Comparison of ENCODE assay signal across 8 mouse cellular contexts in genomic region chr9:107279378-107280321, GRCm38 (mm10). TPM values are rescaled to one million over a fixed set of nuclear protein-coding genes. Genes with fewer than 3 reads are reported as not detected.
DNase-seq lines count a peak whose midpoint lies in the region; ATAC-seq lines count a peak whose summit lies in the region.

No protein-coding gene starts in this region.

- no peak for ATAC-seq in heart, embryonic 13.5 days (ENCODE audit: extremely low read depth, insufficient number of reproducible peaks, low FRiP score, low TSS enrichment)
- ATAC-seq in midbrain, embryonic 13.5 days: 0 out of 2 replicates have a peak, but pooled peaks have one; percentile 45

- H3K9ac ChIP-seq in heart, embryonic 13.5 days: peak overlapping the region; percentile 63
- 0 out of 2 replicates have a peak overlapping the region, but pooled peaks have one; percentile 11 for H3K9ac ChIP-seq in midbrain, embryonic 13.5 days (replicated peaks)

- peak overlapping the region; percentile 27 for H3K4me3 ChIP-seq in heart, embryonic 13.5 days
- H3K4me3 ChIP-seq in midbrain, embryonic 13.5 days (replicated peaks): no peak overlapping the region

- 27% methylated on average over 16 of the region's 16 CpGs for WGBS in heart, embryonic 13.5 days
- WGBS in midbrain, embryonic 13.5 days: 24% methylated on average over 16 of the region's 16 CpGs

- H3K36me3 ChIP-seq in heart, embryonic 13.5 days: no peaks in the 10 kb centered on the region
- no peaks in the 10 kb centered on the region for H3K36me3 ChIP-seq in midbrain, embryonic 13.5 days

- H3K27ac ChIP-seq in heart, embryonic 13.5 days (replicated peaks): peak overlapping the region; percentile 5; the same call in 1 of the 2 replicates
- H3K27ac ChIP-seq in midbrain, embryonic 13.5 days: no peak overlapping the region; the same call in 1 of the 2 replicates

- peak overlapping the region; percentile 56 for H3K4me2 ChIP-seq in heart, embryonic 13.5 days
- H3K4me2 ChIP-seq in midbrain, embryonic 13.5 days (replicated peaks): peak overlapping the region; percentile 15; the same call in 1 of the 2 replicates

- peak; percentile 81 for DNase-seq in 416B (ENCODE audit: low read depth)
- DNase-seq in NIH3T3 (ENCODE audit: low read depth): peak; percentile 59
- DNase-seq in kidney, postnatal 4 days: peak; percentile 62 to 77
- DNase-seq in frontal cortex, postnatal 25 days (ENCODE audit: low spot score in 2 of 2): no peak
- DNase-seq in right cerebral cortex, adult 18-20 months: no peak
- no peak for DNase-seq in adrenal gland, adult 2 months

- H3K9me3 ChIP-seq in heart, embryonic 13.5 days: no peaks in the 10 kb centered on the region
- H3K9me3 ChIP-seq in midbrain, embryonic 13.5 days: no peaks in the 10 kb centered on the region

- H3K4me1 ChIP-seq in heart, embryonic 13.5 days: peaks cover 26% of the 10 kb centered on the region
- peaks cover 25% of the 10 kb centered on the region for H3K4me1 ChIP-seq in midbrain, embryonic 13.5 days (replicated peaks)

- 0 out of 2 replicates have a peak, but pooled peaks cover 4% of the 10 kb centered on the region for H3K27me3 ChIP-seq in heart, embryonic 13.5 days (replicated peaks)
- H3K27me3 ChIP-seq in midbrain, embryonic 13.5 days: no peaks in the 10 kb centered on the region

RNA-seq across cellular contexts. Expression of gene Mapkapk3, which starts 10.0 kb away (rescaled TPM):
- 5.1 and 7.0 TPM in 2 replicates for polyA plus RNA-seq in heart, embryonic 13.5 days (2015; fragmentation: Nextera tagmentation; extraction: Ambion mirVana)
- 1.7 and 1.9 TPM in 2 replicates for polyA plus RNA-seq in midbrain, embryonic 13.5 days (2015; fragmentation: Nextera tagmentation; extraction: Ambion mirVana)
- total RNA-seq in adrenal gland, adult 2 months (2021): 10 to 100 TPM; 27.9 to 69.9 TPM
- polyA plus RNA-seq in adrenal gland, adult 2 months (2012; rRNA removed): 30.9 and 41.7 TPM in 2 replicates

RNA-seq across cellular contexts. Expression of gene Cish, which starts 16.2 kb away (rescaled TPM):
- polyA plus RNA-seq in heart, embryonic 13.5 days (2015; fragmentation: Nextera tagmentation; extraction: Ambion mirVana): 17.2 and 18.7 TPM in 2 replicates
- polyA plus RNA-seq in midbrain, embryonic 13.5 days (2015; fragmentation: Nextera tagmentation; extraction: Ambion mirVana): 6.3 and 6.6 TPM in 2 replicates
- total RNA-seq in adrenal gland, adult 2 months (2021): 10 to 100 TPM; 13.9 to 18.6 TPM
- polyA plus RNA-seq in adrenal gland, adult 2 months (2012; rRNA removed): 33.3 and 34.8 TPM in 2 replicates

RNA-seq across cellular contexts. Expression of gene Dock3, which starts 47.9 kb away (rescaled TPM):
- polyA plus RNA-seq in heart, embryonic 13.5 days (2015; fragmentation: Nextera tagmentation; extraction: Ambion mirVana): 0.29 and 0.61 TPM in 2 replicates
- 14.0 and 20.2 TPM in 2 replicates for polyA plus RNA-seq in midbrain, embryonic 13.5 days (2015; fragmentation: Nextera tagmentation; extraction: Ambion mirVana)
- 1 to 10 TPM; 3.3 to 4.2 TPM for total RNA-seq in adrenal gland, adult 2 months (2021)
- 0.81 and 2.0 TPM in 2 replicates for polyA plus RNA-seq in adrenal gland, adult 2 months (2012; rRNA removed)

RNA-seq across cellular contexts. Expression of gene Hemk1, which starts 58.5 kb away (rescaled TPM):
- polyA plus RNA-seq in heart, embryonic 13.5 days (2015; fragmentation: Nextera tagmentation; extraction: Ambion mirVana): 11.4 and 12.0 TPM in 2 replicates
- 17.5 and 18.1 TPM in 2 replicates for polyA plus RNA-seq in midbrain, embryonic 13.5 days (2015; fragmentation: Nextera tagmentation; extraction: Ambion mirVana)
- 10 to 100 TPM; 17.5 to 17.7 TPM for total RNA-seq in adrenal gland, adult 2 months (2021)
- 23.5 and 25.5 TPM in 2 replicates for polyA plus RNA-seq in adrenal gland, adult 2 months (2012; rRNA removed)

Comparison
In these comparisons a context has a peak if more than half of its experiments do, and no peak if none do; other contexts are left out.
1. DNase-seq: peak in 416B (single experiment), NIH3T3 (single experiment) and kidney, postnatal 4 days (2 of 2); none in frontal cortex, postnatal 25 days (0 of 2), right cerebral cortex, adult 18-20 months (single experiment) and adrenal gland, adult 2 months (single experiment).